Mouse (Mus musculus) forebrain, embryonic 16.5 days (tissue): Measurements from ENCODE around the gene Foxm1. TPM values are rescaled to one million over a fixed set of nuclear protein-coding genes. Genes with fewer than 3 reads are reported as not detected.

Experiments used
- ATAC-seq: fragments of 200-750 bp; cut with Nextera tagmentation; 2 replicates; pipeline ENCODE4 v1.8.0; 2017; ENCODE audit warnings: mild to moderate bottlenecking, moderate library complexity
- H3K27ac ChIP-seq: fragments of 300-500 bp; sonication (generic); 2 replicates; pipeline ENCODE4 v1.5.1; 2014; ENCODE audit warnings: low read length, control low read depth
- H3K27me3 ChIP-seq: fragments of 300-500 bp; sonication (generic); replicated peaks from 2 replicates; pipeline ENCODE4 v1.6.1; 2014; ENCODE audit warnings: low read length; ENCODE audit not compliant: control insufficient read depth, insufficient read depth
- H3K36me3 ChIP-seq: fragments of 300-500 bp; sonication (generic); 2 replicates; pipeline ENCODE4 v1.6.1; 2014; ENCODE audit not compliant: control insufficient read depth, insufficient read depth
- H3K4me1 ChIP-seq: fragments of 300-500 bp; sonication (generic); replicated peaks from 2 replicates; pipeline ENCODE4 v1.6.1; 2014; ENCODE audit warnings: low read length; ENCODE audit not compliant: control insufficient read depth, insufficient read depth
- H3K4me2 ChIP-seq: fragments of 300-500 bp; sonication (generic); 2 replicates; pipeline ENCODE4 v1.6.1; 2014; ENCODE audit warnings: mild to moderate bottlenecking, low read length, control low read depth
- H3K4me3 ChIP-seq: fragments of 300-500 bp; sonication (generic); replicated peaks from 2 replicates; pipeline ENCODE4 v1.5.1; 2014; ENCODE audit warnings: mild to moderate bottlenecking, low read length, control low read depth
- H3K9ac ChIP-seq: fragments of 300-500 bp; sonication (generic); replicated peaks from 2 replicates; pipeline ENCODE4 v1.6.1; 2014; ENCODE audit warnings: low read depth, low read length, control low read depth
- H3K9me3 ChIP-seq: fragments of 300-500 bp; sonication (generic); 2 replicates; pipeline ENCODE4 v1.6.1; 2016; ENCODE audit warnings: low read length; ENCODE audit not compliant: control insufficient read depth
- WGBS: fragments of 180-500 bp; shearing (Covaris S2); extraction: QIAGEN DNeasy Blood & Tissue Kit; methylation state at CpG from one replicate; pipeline ENCODE4 v1.1.7; 2014; 5-methylcytosine and 5-hydroxymethylcytosine counted together
- polyA plus RNA-seq: library from polyadenylated mRNA; unstranded; fragments of >200 nt; fragmentation: Nextera tagmentation; extraction: Ambion mirVana; gene quantifications from 2 replicates; pipeline ENCODE4 v1.2.1, GENCODE M21; 2015

Gene Foxm1
- polyA plus RNA-seq = 19.9 and 21.8 TPM in 2 replicates

GRCm38 (mm10) chr6:128362381-128363006 is at the start of gene Foxm1, which contains the start of gene Rhno1:
Gene Foxm1, plus strand, starts transcription at chr6:128362967.
Gene Rhno1, minus strand, starts transcription at chr6:128362911.
- Histone ChIP-seq H3K4me3 (peak within 1 kb of the TSS; percentile 94), H3K4me1 (peaks cover 24% of the 10 kb centered on the region), H3K27ac (peak within 1 kb of the TSS; percentile 90), H3K9me3 (no peaks in the 10 kb centered on the region), H3K4me2 (peak within 1 kb of the TSS; percentile 87), H3K36me3 (no peaks in the 10 kb centered on the region), H3K27me3 (no peaks in the 10 kb centered on the region), H3K9ac (peak within 1 kb of the TSS; percentile 92)
- peak; percentile 86 for ATAC-seq
- under 1% methylated on average over 61 of the region's 76 CpGs for WGBS

- no peak for ATAC-seq
- Histone ChIP-seq H3K36me3 (no peaks in the 10 kb centered on the region), H3K27ac (no peak overlapping the region), H3K4me3 (no peak overlapping the region), H3K4me2 (no peak overlapping the region), H3K9me3 (no peaks in the 10 kb centered on the region), H3K4me1 (no peaks in the 10 kb centered on the region), H3K27me3 (no peaks in the 10 kb centered on the region), H3K9ac (no peak overlapping the region)
- WGBS = 87% methylated on average over 6 of the region's 6 CpGs
Observed at GRCm38 (mm10) chr6:128314796-128315195, 48.0 kb upstream of the Foxm1 start.

GRCm38 (mm10) chr6:128315597-128315996 is 47.2 kb upstream of the Foxm1 start:
- H3K9ac ChIP-seq = no peak overlapping the region
- H3K36me3 ChIP-seq = no peaks in the 10 kb centered on the region
- no peak for ATAC-seq
- no peak overlapping the region for H3K4me3 ChIP-seq
- no peak overlapping the region for H3K4me2 ChIP-seq
- no peak overlapping the region for H3K27ac ChIP-seq
- no peaks in the 10 kb centered on the region for H3K9me3 ChIP-seq
- H3K4me1 ChIP-seq = no peaks in the 10 kb centered on the region
- 81% methylated on average over 8 of the region's 8 CpGs for WGBS
- no peaks in the 10 kb centered on the region for H3K27me3 ChIP-seq

- no peaks in the 10 kb centered on the region for H3K4me1 ChIP-seq
- 6% methylated on average over 4 of the region's 4 CpGs for WGBS
- H3K36me3 ChIP-seq = peaks cover 12% of the 10 kb centered on the region; the same call in 1 of the 2 replicates
- no peak overlapping the region for H3K4me3 ChIP-seq
- no peaks in the 10 kb centered on the region for H3K27me3 ChIP-seq
- no peak overlapping the region for H3K4me2 ChIP-seq
- H3K9ac ChIP-seq = no peak overlapping the region
- peak; percentile 61 for ATAC-seq
- no peaks in the 10 kb centered on the region for H3K9me3 ChIP-seq
- H3K27ac ChIP-seq = no peak overlapping the region
Observed at GRCm38 (mm10) chr6:128318317-128318716, 44.5 kb upstream of the Foxm1 start.

GRCm38 (mm10) chr6:128334397-128335124 is 28.2 kb upstream of the Foxm1 start:
- no peak overlapping the region for H3K27ac ChIP-seq
- no peaks in the 10 kb centered on the region for H3K27me3 ChIP-seq
- WGBS = 15% methylated on average over 12 of the region's 12 CpGs
- H3K4me2 ChIP-seq = no peak overlapping the region
- H3K9ac ChIP-seq = peak overlapping the region; percentile 15
- ATAC-seq = peak; percentile 77
- 0 out of 2 replicates have a peak overlapping the region, but pooled peaks have one; percentile 11 for H3K4me3 ChIP-seq
- H3K9me3 ChIP-seq = peaks cover 6% of the 10 kb centered on the region; the same call in 1 of the 2 replicates
- H3K4me1 ChIP-seq = peaks cover 6% of the 10 kb centered on the region
- peaks cover 10% of the 10 kb centered on the region for H3K36me3 ChIP-seq

GRCm38 (mm10) chr6:128337467-128337866 is 25.3 kb upstream of the Foxm1 start:
- Histone ChIP-seq H3K4me3 (no peak overlapping the region), H3K4me2 (no peak overlapping the region), H3K9me3 (no peaks in the 10 kb centered on the region), H3K9ac (no peak overlapping the region), H3K36me3 (peaks cover 1% of the 10 kb centered on the region), H3K27ac (no peak overlapping the region), H3K27me3 (no peaks in the 10 kb centered on the region), H3K4me1 (peaks cover 9% of the 10 kb centered on the region)
- WGBS = 66% methylated on average over 7 of the region's 7 CpGs
- ATAC-seq = no peak

GRCm38 (mm10) chr6:128338876-128339275 is 23.9 kb upstream of the Foxm1 start:
- Histone ChIP-seq H3K27me3 (no peaks in the 10 kb centered on the region), H3K9ac (no peak overlapping the region), H3K4me1 (peaks cover 9% of the 10 kb centered on the region), H3K4me2 (no peak overlapping the region), H3K27ac (no peak overlapping the region), H3K36me3 (no peaks in the 10 kb centered on the region), H3K9me3 (no peaks in the 10 kb centered on the region), H3K4me3 (no peak overlapping the region)
- ATAC-seq = peak; percentile 34; the same call in 1 of the 2 replicates
- 41% methylated on average over 5 of the region's 5 CpGs for WGBS

GRCm38 (mm10) chr6:128341956-128342723 is 20.6 kb upstream of the Foxm1 start:
- Histone ChIP-seq H3K9ac (no peak overlapping the region), H3K36me3 (no peaks in the 10 kb centered on the region), H3K9me3 (no peaks in the 10 kb centered on the region), H3K4me3 (no peak overlapping the region), H3K27ac (no peak overlapping the region), H3K27me3 (no peaks in the 10 kb centered on the region), H3K4me2 (no peak overlapping the region), H3K4me1 (peaks cover 9% of the 10 kb centered on the region)
- WGBS = 95% methylated on average over 11 of the region's 11 CpGs
- ATAC-seq = no peak

GRCm38 (mm10) chr6:128345623-128346022 is 17.1 kb upstream of the Foxm1 start:
- 92% methylated on average over 10 of the region's 10 CpGs for WGBS
- H3K4me2 ChIP-seq = no peak overlapping the region
- H3K4me1 ChIP-seq = no peaks in the 10 kb centered on the region
- no peak overlapping the region for H3K27ac ChIP-seq
- H3K4me3 ChIP-seq = no peak overlapping the region
- H3K36me3 ChIP-seq = no peaks in the 10 kb centered on the region
- no peak for ATAC-seq
- no peaks in the 10 kb centered on the region for H3K9me3 ChIP-seq
- no peaks in the 10 kb centered on the region for H3K27me3 ChIP-seq
- H3K9ac ChIP-seq = no peak overlapping the region
